20 mouse cellular contexts compared by ENCODE assay signal in genomic region chr5:107829998-107830560, GRCm38 (mm10). TPM values are rescaled to one million over a fixed set of nuclear protein-coding genes. Genes with fewer than 3 reads are reported as not detected.
DNase-seq lines count a peak whose midpoint lies in the region; ATAC-seq lines count a peak whose summit lies in the region.
"Had no signal": no experiment of that assay in that cellular context is flagged by ENCODE, and none has a peak within 500 bp of the region (broad histone marks: within the 10 kb centered on the region; RNA-seq: fewer than 3 reads in every experiment).

Gene Ube2d2b, plus strand, starts transcription at chr5:107830099.

- H3K9me3 ChIP-seq in liver, embryonic 15.5 days (replicated peaks), result no peaks in the 10 kb centered on the region
- no peaks in the 10 kb centered on the region for H3K9me3 ChIP-seq in liver, embryonic 11.5 days (ENCODE audit: control insufficient read depth, low read length)
- H3K9me3 ChIP-seq: hindbrain, embryonic 15.5 days had no signal

- H3K36me3 ChIP-seq in liver, embryonic 15.5 days (replicated peaks), result peaks cover 32% of the 10 kb centered on the region
- peaks cover 10% of the 10 kb centered on the region for H3K36me3 ChIP-seq in liver, embryonic 11.5 days (ENCODE audit: control insufficient read depth, insufficient read depth, low read length)

- H3K4me2 ChIP-seq in liver, embryonic 15.5 days, result no peak within 1 kb of the TSS
- no peak within 1 kb of the TSS for H3K4me2 ChIP-seq in liver, embryonic 11.5 days
- H3K4me2 ChIP-seq: embryonic facial prominence, embryonic 12.5 days; forebrain, embryonic 12.5 days; heart, embryonic 13.5 days; hindbrain, embryonic 15.5 days had no signal

- no peak within 1 kb of the TSS for H3K4me3 ChIP-seq in liver, embryonic 15.5 days (replicated peaks)
- no peak within 1 kb of the TSS for H3K4me3 ChIP-seq in liver, embryonic 11.5 days (ENCODE audit: low read depth, low read length)
- H3K4me3 ChIP-seq: embryonic facial prominence, embryonic 12.5 days; forebrain, embryonic 12.5 days; heart, embryonic 13.5 days; hindbrain, embryonic 15.5 days had no signal

- ATAC-seq in liver, embryonic 15.5 days (ENCODE audit: insufficient read depth), result 0 out of 2 replicates have a peak, but pooled peaks have one; percentile 13
- no peak for ATAC-seq in liver, embryonic 11.5 days (replicated peaks; ENCODE audit: low FRiP score)
- ATAC-seq: forebrain, embryonic 16.5 days had no signal

- no peak within 1 kb of the TSS for H3K27ac ChIP-seq in liver, embryonic 15.5 days (replicated peaks)
- no peak within 1 kb of the TSS for H3K27ac ChIP-seq in liver, embryonic 11.5 days (ENCODE audit: low read depth, low read length)
- H3K27ac ChIP-seq: embryonic facial prominence, embryonic 12.5 days; forebrain, embryonic 12.5 days; heart, embryonic 13.5 days; hindbrain, embryonic 15.5 days had no signal

- H3K9ac ChIP-seq in liver, embryonic 15.5 days, result no peak within 1 kb of the TSS
- no peak within 1 kb of the TSS for H3K9ac ChIP-seq in liver, embryonic 11.5 days (ENCODE audit: low read depth, low read length)
- H3K9ac ChIP-seq: embryonic facial prominence, embryonic 12.5 days; forebrain, embryonic 12.5 days; heart, embryonic 13.5 days; hindbrain, embryonic 15.5 days had no signal

- WGBS in liver, embryonic 15.5 days (ENCODE audit: insufficient replicate concordance), result 96% methylated on average over 22 of the region's 22 CpGs
- WGBS in liver, embryonic 11.5 days, result 95% methylated on average over 22 of the region's 22 CpGs

- no peak for DNase-seq in liver, embryonic 11.5 days (ENCODE audit: low spot score)
- DNase-seq in ES-CJ7 (ENCODE audit: low read depth, low spot score) (peak; percentile 45), ZHBTc4 (ENCODE audit: low read depth, low spot score) (peak; percentile 70)
- no peak for DNase-seq in left cerebral cortex, adult 8-10 months (ENCODE audit: low spot score in 2 of 2)
- DNase-seq in kidney, postnatal 36 days, result no peak
- DNase-seq: adrenal gland, postnatal 14 days; cerebellum, adult 11-12 months; cerebellum, adult 9-10 months; cerebellum, postnatal 25 days; gastrocnemius, postnatal 10 days; heart, postnatal 36 days had no signal

- peaks cover 13% of the 10 kb centered on the region for H3K4me1 ChIP-seq in liver, embryonic 15.5 days (replicated peaks)
- H3K4me1 ChIP-seq in liver, embryonic 11.5 days (replicated peaks; ENCODE audit: control insufficient read depth, insufficient read depth, low read length), result no peaks in the 10 kb centered on the region
- H3K4me1 ChIP-seq: embryonic facial prominence, embryonic 12.5 days; forebrain, embryonic 12.5 days; hindbrain, embryonic 15.5 days had no signal

- no peaks in the 10 kb centered on the region for H3K27me3 ChIP-seq in liver, embryonic 15.5 days
- H3K27me3 ChIP-seq in liver, embryonic 11.5 days (replicated peaks; ENCODE audit: control insufficient read depth, insufficient read depth, low read length), result no peaks in the 10 kb centered on the region
- H3K27me3 ChIP-seq: embryonic facial prominence, embryonic 12.5 days; forebrain, embryonic 12.5 days; heart, embryonic 13.5 days; hindbrain, embryonic 15.5 days had no signal

RNA-seq across cellular contexts. Expression of gene Ube2d2b, which starts in this region (rescaled TPM):
- polyA plus RNA-seq in liver, embryonic 15.5 days (2015; fragmentation: Nextera tagmentation; extraction: Ambion mirVana), result 0.35 and 0.53 TPM in 2 replicates
- polyA plus RNA-seq in liver, embryonic 11.5 days (2014; fragmentation: Nextera tagmentation; extraction: Ambion mirVana), result 0.14 and 0.22 TPM in 2 replicates
- total RNA-seq in left cerebral cortex, adult 8-10 months (2022), result not detected
- total RNA-seq: adrenal gland, postnatal 14 days; gastrocnemius, postnatal 10 days; heart, postnatal 36 days had no signal
- polyA plus RNA-seq: cortical plate, adult 2 months; frontal cortex, adult 2 months; heart, postnatal 0 days had no signal

Comparison
In these comparisons a context has a peak if more than half of its experiments do, and no peak if none do; other contexts are left out.
1. Peak in ATAC-seq in liver, embryonic 15.5 days; RNA of the gene not detected or under 1 TPM.
2. DNase-seq: peak in ES-CJ7 (single experiment) and ZHBTc4 (single experiment); none in liver, embryonic 11.5 days (single experiment), left cerebral cortex, adult 8-10 months (0 of 2) and kidney, postnatal 36 days (0 of 2).